Mouse (Mus musculus): ENCODE measurements at regions not wholly inside any gene's neighbourhood (a gene's known extent, or its start where the extent isn't known, plus 50 kb on each side); places are given as distances from the start of the nearest gene placed in this dataset.

GRCm38 (mm10) chr6:35816657-35817056, 277.0 kb upstream of the Mtpn start:
- TF ChIP-seq NANOG (IDR thresholded peaks at IDR 0.05; ENCODE audit: borderline replicate concordance, low read length) = no peak
- TF ChIP-seq CTCF (conservative IDR thresholded peaks at IDR 0.05; ENCODE audit: low read length) = no peak

All from E14TG2a.4 (cell line).